Mouse (Mus musculus) common myeloid progenitor, adult 5-6 weeks (primary cell): ENCODE results near the gene Cxcr2. TPM values are rescaled to one million over a fixed set of nuclear protein-coding genes. Genes with fewer than 3 reads are reported as not detected.

Experiments used
- ATAC-seq: replicated peaks from 2 replicates; pipeline ENCODE4 v1.8.0; 2016; ENCODE audit warnings: low read depth, mild to moderate bottlenecking, moderate TSS enrichment, inconsistent platforms; ENCODE audit not compliant: poor library complexity, severe bottlenecking
- total RNA-seq: library from RNA; stranded (forward); fragments of 200-1000, 187-1606 nt; gene quantifications from 2 replicates; pipeline ENCODE4 v1.2.3, GENCODE M21; 2017

Gene Cxcr2
- total RNA-seq, 1 experiment from 2014 or later, result 9.6 TPM

- peak; percentile 86 for ATAC-seq
Observed at GRCm38 (mm10) chr1:74195961-74196360, 42.2 kb downstream of the Cxcr2 start.

DNA sequence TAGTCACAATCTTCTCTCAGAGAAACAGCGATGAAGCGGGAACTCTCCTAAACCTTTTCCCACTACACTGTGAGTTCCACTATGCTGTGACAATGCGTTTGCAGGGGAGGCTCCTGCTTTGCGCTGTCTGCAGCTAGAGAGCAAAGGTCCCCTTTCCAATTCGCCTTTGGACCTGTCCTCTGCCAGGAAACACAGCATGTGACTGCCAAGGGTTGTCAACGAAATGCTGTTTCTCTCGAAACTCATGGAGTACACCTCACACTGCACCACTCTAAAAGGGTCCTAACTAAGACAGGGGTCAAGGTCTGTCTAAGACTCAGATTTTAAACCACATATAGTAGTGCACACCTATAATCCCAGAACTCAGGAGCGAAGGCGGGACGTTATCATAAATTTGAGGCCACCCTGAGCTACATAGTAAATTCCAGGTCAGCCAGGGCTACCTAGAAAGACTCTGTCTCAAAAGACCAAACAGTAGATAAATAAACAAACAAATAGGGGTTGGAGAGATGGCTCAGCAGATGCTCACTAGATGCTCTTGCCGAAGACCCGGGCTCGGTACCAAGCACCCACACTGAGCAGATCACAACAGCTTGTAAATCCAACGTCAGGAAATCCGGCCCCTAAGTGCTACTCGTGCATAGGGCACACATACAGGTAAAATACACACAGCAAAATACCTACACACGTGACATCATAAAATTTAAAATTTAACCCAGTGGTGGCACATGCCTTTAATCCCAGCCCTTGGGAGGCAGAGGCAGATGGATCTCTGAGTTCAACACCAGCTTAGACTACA is 43.0 kb downstream of the Cxcr2 start:
- ATAC-seq, result no peak

GRCm38 (mm10) chr1:74197726-74198470 is 44.1 kb downstream of the Cxcr2 start:
- ATAC-seq, result no peak

GRCm38 (mm10) chr1:74199046-74199445 is 45.3 kb downstream of the Cxcr2 start:
- no peak for ATAC-seq

DNA sequence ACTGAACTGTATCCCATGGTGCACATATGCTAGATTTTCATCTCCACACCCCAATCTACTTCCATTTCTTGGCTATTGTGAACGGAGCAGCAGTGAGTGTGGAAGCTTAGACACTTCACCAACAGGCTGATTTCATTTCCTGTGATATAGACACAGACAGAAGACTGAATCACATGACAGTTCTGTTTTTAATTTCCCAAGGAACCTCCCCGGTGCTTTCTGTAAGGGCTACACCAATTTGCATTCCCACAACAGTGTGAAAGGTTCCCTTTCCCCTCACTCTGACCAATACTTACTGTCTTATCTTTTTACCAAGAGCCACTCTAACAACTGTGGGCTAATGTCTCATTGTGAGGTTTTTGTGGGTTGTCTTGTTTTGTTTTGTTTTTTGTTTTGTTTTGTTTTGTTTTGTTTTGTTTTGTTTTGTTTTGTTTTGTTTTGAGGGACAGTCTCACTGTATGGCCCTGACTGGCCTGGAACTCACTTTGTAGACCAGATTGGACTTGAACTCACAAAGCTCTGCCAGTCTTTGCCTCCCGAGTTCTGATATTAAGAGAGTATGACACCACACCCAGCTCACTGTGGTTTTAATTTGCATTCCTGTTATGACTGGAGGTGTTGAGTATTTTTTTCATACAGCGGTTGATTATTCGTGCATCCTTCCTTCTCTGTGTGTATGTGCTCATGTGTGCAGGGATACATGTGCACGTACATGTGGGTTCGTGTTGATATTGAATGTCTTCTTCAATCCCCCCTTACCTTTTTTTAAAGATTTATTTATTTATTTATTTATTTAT is 47.5 kb downstream of the Cxcr2 start:
- ATAC-seq, result peak; percentile 46

GRCm38 (mm10) chr1:74203457-74203856 is 49.7 kb downstream of the Cxcr2 start:
- no peak for ATAC-seq

GRCm38 (mm10) chr1:74205881-74206280 is 52.1 kb downstream of the Cxcr2 start:
- ATAC-seq, result peak; percentile 57

DNA sequence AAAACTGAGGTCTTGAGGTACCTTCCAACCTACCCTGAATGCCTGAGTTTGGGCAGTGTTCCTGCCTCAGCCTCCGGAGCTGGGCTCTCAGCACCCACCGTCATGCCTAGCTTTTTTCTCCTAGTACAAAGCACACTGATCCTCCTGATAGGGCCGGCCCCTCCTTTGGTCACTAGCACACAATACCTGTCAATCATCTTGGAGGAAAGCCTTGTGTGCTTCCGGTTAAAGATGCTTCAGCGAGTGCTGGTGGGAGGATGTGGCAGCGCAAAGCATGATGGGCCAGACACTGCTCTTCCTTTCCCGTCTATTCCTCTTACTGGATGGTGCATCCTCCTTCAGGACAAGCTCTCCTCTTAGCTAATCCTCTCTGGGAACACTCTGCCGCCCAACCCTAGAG is 52.9 kb downstream of the Cxcr2 start:
- ATAC-seq, result 0 out of 2 replicates have a peak, but pooled peaks have one; percentile 15

- no peak for ATAC-seq
Observed at GRCm38 (mm10) chr1:74207906-74208305, 54.1 kb downstream of the Cxcr2 start.

- no peak for ATAC-seq
Observed at GRCm38 (mm10) chr1:74208941-74209340, 55.2 kb downstream of the Cxcr2 start.

Other genes starting within 250 kb of the Cxcr2 start
- gene Tns1, start 29.5 kb upstream of the Cxcr2 start, total RNA-seq, result 15.4 and 39.4 TPM in 2 replicates
- gene Rufy4, start 28.4 kb upstream of the Cxcr2 start, total RNA-seq, result 3.8 and 4.0 TPM in 2 replicates
- gene Cxcr1, start 40.6 kb downstream of the Cxcr2 start, total RNA-seq, result not detected in 2 replicates
- gene Arpc2, start 82.1 kb downstream of the Cxcr2 start, total RNA-seq, result 298 and 302 TPM in 2 replicates
- not detected in 2 replicates for gene Gpbar1, start 124.6 kb downstream of the Cxcr2 start, total RNA-seq
- gene Aamp, start 130.7 kb downstream of the Cxcr2 start, total RNA-seq, result 84.2 and 100 TPM in 2 replicates
- 11.6 and 17.2 TPM in 2 replicates for gene Pnkd, start 130.9 kb downstream of the Cxcr2 start, total RNA-seq
- gene Tmbim1, start 151.6 kb downstream of the Cxcr2 start, total RNA-seq, result 16.1 and 19.7 TPM in 2 replicates
- gene Catip, start 208.1 kb downstream of the Cxcr2 start, total RNA-seq, result not detected in 2 replicates
- gene Slc11a1, start 221.2 kb downstream of the Cxcr2 start, total RNA-seq, result 1.2 and 2.1 TPM in 2 replicates
- gene Ctdsp1, start 237.5 kb downstream of the Cxcr2 start, total RNA-seq, result 31.6 and 48.0 TPM in 2 replicates